Mouse (Mus musculus): ENCODE data around the gene Olfr799. TPM values are rescaled to one million over a fixed set of nuclear protein-coding genes. Genes with fewer than 3 reads are reported as not detected.
A peak's percentile ranks its signal among the peaks of the same experiment; 100 is the strongest.

Olfr799 gene
- not detected in 2 replicates for polyA plus RNA-seq (2014; fragmentation: Nextera tagmentation; extraction: Ambion mirVana)

DNA sequence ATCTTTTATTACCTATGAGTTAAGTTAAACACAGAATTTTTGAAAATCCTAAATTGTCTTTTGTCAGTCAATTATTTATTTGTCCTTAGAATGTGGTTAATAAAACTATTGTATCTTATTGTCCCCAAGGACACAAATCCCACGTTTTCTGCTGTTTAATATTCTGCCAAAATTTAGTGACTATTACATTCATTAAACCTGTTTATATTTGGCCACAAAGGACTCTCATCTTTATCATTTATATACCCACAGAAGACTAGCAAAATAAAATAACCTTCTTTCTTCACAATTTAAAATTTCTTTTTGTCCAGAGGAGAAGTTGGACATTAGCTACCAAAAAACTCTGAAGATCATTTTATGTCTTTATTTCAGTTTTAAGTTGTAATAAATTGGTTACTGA lies at the start of gene Olfr799:
Olfr799 (plus strand) TSS at position 301 of the 400 bp plus-strand sequence.
- no peaks in the 10 kb centered on the region for H3K4me1 ChIP-seq (replicated peaks; ENCODE audit: control insufficient read depth, insufficient read depth, low read length)
- H3K27ac ChIP-seq (ENCODE audit: low read depth, low read length) = no peak within 1 kb of the TSS
- DNase-seq (ENCODE audit: low spot score) (no peak), ATAC-seq (replicated peaks; ENCODE audit: low FRiP score) (no peak)
- H3K36me3 ChIP-seq (ENCODE audit: control insufficient read depth, insufficient read depth, low read length) = no peaks in the 10 kb centered on the region
- H3K4me2 ChIP-seq (ENCODE audit: low read depth, low read length, severe bottlenecking) = no peak within 1 kb of the TSS
- H3K9ac ChIP-seq (ENCODE audit: low read length) = no peak within 1 kb of the TSS
- no peaks in the 10 kb centered on the region for H3K27me3 ChIP-seq (ENCODE audit: control insufficient read depth, insufficient read depth, low read length)
- 39% methylated on average over 1 of the region's 1 CpGs for WGBS
- H3K9me3 ChIP-seq (ENCODE audit: control insufficient read depth, low read length) = no peaks in the 10 kb centered on the region
- H3K4me3 ChIP-seq (ENCODE audit: low read depth, low read length) = no peak within 1 kb of the TSS

DNA sequence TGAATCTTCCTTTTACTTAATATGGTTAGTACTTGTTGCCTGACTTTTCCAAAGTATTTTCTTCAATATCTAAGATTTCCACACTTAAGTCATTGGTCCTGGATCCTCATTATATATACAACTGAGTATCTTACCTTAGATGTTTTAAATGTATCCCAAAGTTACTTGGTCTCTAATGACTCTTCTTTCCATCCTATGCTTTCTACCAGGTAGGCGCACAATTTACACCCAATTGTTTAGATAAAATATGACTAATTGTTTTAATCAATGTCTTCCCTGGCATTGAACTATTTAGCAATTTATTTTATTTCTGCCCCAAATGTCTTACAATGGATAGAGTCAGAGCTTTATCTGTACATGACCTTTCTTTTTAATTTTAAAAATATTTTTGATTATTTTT lies 24.8 kb upstream of the Olfr799 start, which contains the start of gene Olfr796:
Olfr796 (minus strand) TSS at position 101 of the 400 bp plus-strand sequence.
- no peak within 1 kb of the TSS for H3K27ac ChIP-seq (ENCODE audit: low read depth, low read length)
- H3K36me3 ChIP-seq (ENCODE audit: control insufficient read depth, insufficient read depth, low read length) = no peaks in the 10 kb centered on the region
- DNase-seq (ENCODE audit: low spot score) = no peak
- no peak within 1 kb of the TSS for H3K9ac ChIP-seq (ENCODE audit: low read length)
- no peak within 1 kb of the TSS for H3K4me3 ChIP-seq (ENCODE audit: low read depth, low read length)
- no peak for ATAC-seq (replicated peaks; ENCODE audit: low FRiP score)
- no peaks in the 10 kb centered on the region for H3K9me3 ChIP-seq (ENCODE audit: control insufficient read depth, low read length)
- WGBS = 98% methylated on average over 1 of the region's 1 CpGs
- H3K4me2 ChIP-seq (ENCODE audit: low read depth, low read length, severe bottlenecking) = no peak within 1 kb of the TSS
- no peaks in the 10 kb centered on the region for H3K27me3 ChIP-seq (ENCODE audit: control insufficient read depth, insufficient read depth, low read length)
- no peaks in the 10 kb centered on the region for H3K4me1 ChIP-seq (replicated peaks; ENCODE audit: control insufficient read depth, insufficient read depth, low read length)

DNA sequence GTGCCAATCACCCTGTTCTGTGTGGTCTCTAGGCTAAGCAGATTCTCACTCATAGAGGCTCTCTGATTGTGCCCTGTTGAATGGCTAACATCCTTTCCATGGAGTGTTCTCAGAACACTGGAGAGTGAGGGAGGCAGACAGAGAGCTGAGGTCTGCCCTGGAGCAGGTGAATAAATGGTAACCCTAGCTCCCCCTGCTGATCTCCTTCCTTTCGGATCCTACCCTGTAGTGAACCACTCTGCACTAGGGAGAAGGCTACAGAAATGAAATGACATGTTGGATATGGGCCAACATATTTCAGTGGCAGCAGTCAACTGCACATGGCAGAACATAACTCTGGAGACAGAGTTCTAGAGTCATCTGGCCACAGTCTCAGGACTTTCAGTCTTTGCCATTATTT lies 15.6 kb upstream of the Olfr799 start:
- Histone ChIP-seq H3K27ac (ENCODE audit: low read depth, low read length) (no peak overlapping the region), H3K9ac (ENCODE audit: low read length) (no peak overlapping the region), H3K4me3 (ENCODE audit: low read depth, low read length) (no peak overlapping the region), H3K9me3 (ENCODE audit: control insufficient read depth, low read length) (no peaks in the 10 kb centered on the region), H3K36me3 (ENCODE audit: control insufficient read depth, insufficient read depth, low read length) (no peaks in the 10 kb centered on the region), H3K4me2 (ENCODE audit: low read depth, low read length, severe bottlenecking) (no peak overlapping the region), H3K27me3 (ENCODE audit: control insufficient read depth, insufficient read depth, low read length) (no peaks in the 10 kb centered on the region), H3K4me1 (replicated peaks; ENCODE audit: control insufficient read depth, insufficient read depth, low read length) (no peaks in the 10 kb centered on the region)
- peak; percentile 65 for ATAC-seq (replicated peaks; ENCODE audit: low FRiP score)
- no peak for DNase-seq (ENCODE audit: low spot score)
- WGBS = 20% methylated on average over 1 of the region's 1 CpGs

DNA sequence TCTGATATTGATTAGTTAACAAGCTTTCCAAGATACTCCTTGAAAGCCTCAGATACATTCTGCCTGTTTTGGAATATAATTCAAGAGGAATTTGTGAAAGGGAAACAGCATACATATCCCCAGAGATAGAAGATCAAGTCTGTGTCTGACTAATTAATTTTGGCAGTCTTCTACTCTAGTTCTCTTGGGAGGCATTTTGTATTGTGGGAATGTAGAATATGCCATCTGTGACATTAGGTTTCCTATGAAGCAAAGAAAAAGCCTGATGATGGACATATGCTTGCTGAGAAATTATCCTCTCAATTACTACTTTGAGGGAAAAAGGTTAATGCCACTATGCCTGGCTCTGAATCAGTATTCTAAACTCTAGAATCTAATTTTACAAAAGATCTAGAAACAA lies 14.0 kb upstream of the Olfr799 start:
- no peak overlapping the region for H3K9ac ChIP-seq (ENCODE audit: low read length)
- no peak overlapping the region for H3K27ac ChIP-seq (ENCODE audit: low read depth, low read length)
- H3K4me2 ChIP-seq (ENCODE audit: low read depth, low read length, severe bottlenecking) = no peak overlapping the region
- DNase-seq (ENCODE audit: low spot score) = no peak
- H3K9me3 ChIP-seq (ENCODE audit: control insufficient read depth, low read length) = no peaks in the 10 kb centered on the region
- no peaks in the 10 kb centered on the region for H3K4me1 ChIP-seq (replicated peaks; ENCODE audit: control insufficient read depth, insufficient read depth, low read length)
- no peaks in the 10 kb centered on the region for H3K36me3 ChIP-seq (ENCODE audit: control insufficient read depth, insufficient read depth, low read length)
- H3K27me3 ChIP-seq (ENCODE audit: control insufficient read depth, insufficient read depth, low read length) = no peaks in the 10 kb centered on the region
- ATAC-seq (replicated peaks; ENCODE audit: low FRiP score) = no peak
- no peak overlapping the region for H3K4me3 ChIP-seq (ENCODE audit: low read depth, low read length)

DNA sequence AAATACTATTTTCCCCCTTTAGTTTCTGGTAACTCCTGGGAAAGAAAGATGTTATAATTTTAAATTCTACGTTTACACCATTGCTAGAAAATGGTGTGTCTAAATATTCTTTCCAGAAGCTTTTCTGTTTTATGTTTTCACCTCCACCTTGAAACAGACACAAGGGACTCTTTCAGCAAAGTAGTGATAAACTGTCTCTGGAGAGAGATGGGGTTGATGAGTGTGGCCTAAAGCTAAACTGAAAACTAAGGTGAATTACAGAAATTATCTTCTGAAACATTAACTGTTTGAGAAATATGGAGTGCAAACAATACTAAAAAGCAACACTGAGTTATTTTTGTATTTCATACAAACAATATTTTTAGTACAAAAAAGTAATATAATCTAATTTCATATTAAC lies 9.4 kb upstream of the Olfr799 start, which contains the start of gene Olfr798:
Olfr798 (minus strand) TSS at position 101 of the 400 bp plus-strand sequence.
- no peak within 1 kb of the TSS for H3K4me3 ChIP-seq (ENCODE audit: low read depth, low read length)
- H3K4me1 ChIP-seq (replicated peaks; ENCODE audit: control insufficient read depth, insufficient read depth, low read length) = no peaks in the 10 kb centered on the region
- no peak within 1 kb of the TSS for H3K9ac ChIP-seq (ENCODE audit: low read length)
- 90% methylated on average over 1 of the region's 1 CpGs for WGBS
- DNase-seq (ENCODE audit: low spot score) = no peak
- no peak for ATAC-seq (replicated peaks; ENCODE audit: low FRiP score)
- H3K36me3 ChIP-seq (ENCODE audit: control insufficient read depth, insufficient read depth, low read length) = no peaks in the 10 kb centered on the region
- no peak within 1 kb of the TSS for H3K4me2 ChIP-seq (ENCODE audit: low read depth, low read length, severe bottlenecking)
- H3K27me3 ChIP-seq (ENCODE audit: control insufficient read depth, insufficient read depth, low read length) = no peaks in the 10 kb centered on the region
- H3K9me3 ChIP-seq (ENCODE audit: control insufficient read depth, low read length) = no peaks in the 10 kb centered on the region
- H3K27ac ChIP-seq (ENCODE audit: low read depth, low read length) = no peak within 1 kb of the TSS

DNA sequence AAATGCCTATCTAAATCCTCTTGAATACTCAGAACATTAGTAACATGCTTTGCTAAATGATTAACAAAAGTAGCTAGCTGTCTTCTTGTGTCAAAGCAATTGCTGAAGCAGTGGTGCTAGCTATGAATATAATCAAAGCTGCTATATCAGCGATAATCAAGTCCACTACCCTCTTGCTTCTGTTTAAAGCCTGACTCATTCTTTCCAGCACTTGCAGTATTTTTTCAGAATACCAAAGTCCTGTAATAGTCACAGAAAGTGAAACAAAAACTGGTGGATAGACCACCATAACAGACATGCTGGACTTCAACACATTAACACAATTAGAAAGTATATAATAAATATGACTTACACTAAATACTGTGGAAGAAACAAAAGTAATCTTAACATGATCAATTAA lies 14.5 kb downstream of the Olfr799 start:
- H3K4me1 ChIP-seq (replicated peaks; ENCODE audit: control insufficient read depth, insufficient read depth, low read length) = no peaks in the 10 kb centered on the region
- no peak overlapping the region for H3K4me3 ChIP-seq (ENCODE audit: low read depth, low read length)
- ATAC-seq (replicated peaks; ENCODE audit: low FRiP score) (no peak), DNase-seq (ENCODE audit: low spot score) (no peak)
- H3K36me3 ChIP-seq (ENCODE audit: control insufficient read depth, insufficient read depth, low read length) = no peaks in the 10 kb centered on the region
- no peak overlapping the region for H3K27ac ChIP-seq (ENCODE audit: low read depth, low read length)
- no peaks in the 10 kb centered on the region for H3K27me3 ChIP-seq (ENCODE audit: control insufficient read depth, insufficient read depth, low read length)
- no peak overlapping the region for H3K4me2 ChIP-seq (ENCODE audit: low read depth, low read length, severe bottlenecking)
- 89% methylated on average over 1 of the region's 1 CpGs for WGBS
- H3K9ac ChIP-seq (ENCODE audit: low read length) = no peak overlapping the region
- H3K9me3 ChIP-seq (ENCODE audit: control insufficient read depth, low read length) = no peaks in the 10 kb centered on the region

DNA sequence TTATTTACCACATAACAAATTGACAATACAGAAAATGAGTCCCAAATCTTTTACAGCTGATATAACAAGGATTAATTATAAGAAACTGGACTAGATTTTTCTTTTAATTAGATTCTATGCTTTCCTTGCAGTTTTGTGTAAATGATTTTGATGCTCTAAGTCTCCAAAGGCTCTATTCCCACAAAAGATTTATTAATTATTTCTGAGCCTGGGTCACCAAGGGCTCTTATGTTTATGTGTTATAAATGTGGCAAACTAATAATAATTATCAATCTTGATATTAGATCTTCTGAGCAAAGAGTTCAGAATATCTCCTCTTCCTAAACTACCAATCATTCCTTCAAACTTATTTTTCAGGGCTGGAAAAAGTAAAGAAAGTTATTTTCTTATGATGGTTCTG lies 20.1 kb downstream of the Olfr799 start, which contains the start of gene Olfr800:
Olfr800 (plus strand) TSS at position 301 of the 400 bp plus-strand sequence.
- Histone ChIP-seq H3K4me2 (ENCODE audit: low read depth, low read length, severe bottlenecking) (no peak within 1 kb of the TSS), H3K4me1 (replicated peaks; ENCODE audit: control insufficient read depth, insufficient read depth, low read length) (no peaks in the 10 kb centered on the region), H3K36me3 (ENCODE audit: control insufficient read depth, insufficient read depth, low read length) (no peaks in the 10 kb centered on the region), H3K9me3 (ENCODE audit: control insufficient read depth, low read length) (no peaks in the 10 kb centered on the region), H3K27ac (ENCODE audit: low read depth, low read length) (no peak within 1 kb of the TSS), H3K27me3 (ENCODE audit: control insufficient read depth, insufficient read depth, low read length) (no peaks in the 10 kb centered on the region), H3K4me3 (ENCODE audit: low read depth, low read length) (no peak within 1 kb of the TSS), H3K9ac (ENCODE audit: low read length) (no peak within 1 kb of the TSS)
- ATAC-seq (replicated peaks; ENCODE audit: low FRiP score) (no peak), DNase-seq (ENCODE audit: low spot score) (no peak)

DNA sequence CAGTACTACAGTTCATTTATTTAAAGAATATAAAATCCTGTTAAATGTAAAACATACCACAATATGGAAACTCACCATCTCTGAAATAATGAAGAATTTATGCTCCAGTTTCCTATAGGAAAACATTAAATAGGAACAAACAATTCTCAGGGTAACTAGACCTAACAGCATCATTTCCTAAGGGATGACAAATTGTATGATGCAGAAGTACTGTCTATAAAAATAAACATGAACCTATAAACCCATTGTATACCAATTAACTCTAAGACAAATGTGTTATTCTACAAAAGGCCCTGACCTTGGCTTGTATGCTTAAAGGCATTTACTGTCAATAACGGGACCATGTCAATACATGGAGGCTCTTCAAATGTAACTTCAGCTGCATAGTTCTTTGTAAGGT lies 36.5 kb downstream of the Olfr799 start, which contains the start of gene Olfr801:
Olfr801 (minus strand) TSS at position 101 of the 400 bp plus-strand sequence.
- H3K27me3 ChIP-seq (ENCODE audit: control insufficient read depth, insufficient read depth, low read length) = no peaks in the 10 kb centered on the region
- no peak within 1 kb of the TSS for H3K27ac ChIP-seq (ENCODE audit: low read depth, low read length)
- DNase-seq (ENCODE audit: low spot score) (no peak), ATAC-seq (replicated peaks; ENCODE audit: low FRiP score) (no peak)
- H3K4me3 ChIP-seq (ENCODE audit: low read depth, low read length) = no peak within 1 kb of the TSS
- no peak within 1 kb of the TSS for H3K4me2 ChIP-seq (ENCODE audit: low read depth, low read length, severe bottlenecking)
- H3K36me3 ChIP-seq (ENCODE audit: control insufficient read depth, insufficient read depth, low read length) = no peaks in the 10 kb centered on the region
- no peaks in the 10 kb centered on the region for H3K4me1 ChIP-seq (replicated peaks; ENCODE audit: control insufficient read depth, insufficient read depth, low read length)
- 89% methylated on average over 1 of the region's 1 CpGs for WGBS
- no peak within 1 kb of the TSS for H3K9ac ChIP-seq (ENCODE audit: low read length)
- H3K9me3 ChIP-seq (ENCODE audit: control insufficient read depth, low read length) = no peaks in the 10 kb centered on the region

DNA sequence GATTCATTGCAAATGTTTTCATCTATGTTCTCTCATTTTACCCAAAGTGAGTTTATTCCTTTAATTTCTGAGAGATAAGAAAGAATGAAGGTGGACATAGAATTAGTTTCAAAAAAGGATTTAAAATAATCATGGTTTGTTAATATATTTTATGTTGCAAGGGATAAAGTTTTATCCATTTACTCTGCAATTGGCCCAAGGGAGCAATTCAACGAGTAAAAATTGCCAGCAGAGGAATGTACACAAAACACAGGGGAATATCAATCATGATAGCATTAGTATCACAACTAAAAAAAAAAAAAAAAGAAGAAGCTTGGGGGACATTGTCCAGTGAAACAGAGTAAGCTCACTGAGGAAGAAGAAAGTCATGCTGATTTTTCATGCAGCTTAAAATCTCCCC lies 50.8 kb downstream of the Olfr799 start, which contains the start of gene Olfr802:
Olfr802 (minus strand) TSS at position 101 of the 400 bp plus-strand sequence.
- 67% methylated on average over 1 of the region's 1 CpGs for WGBS
- H3K27me3 ChIP-seq (ENCODE audit: control insufficient read depth, insufficient read depth, low read length) = no peaks in the 10 kb centered on the region
- no peaks in the 10 kb centered on the region for H3K4me1 ChIP-seq (replicated peaks; ENCODE audit: control insufficient read depth, insufficient read depth, low read length)
- DNase-seq (ENCODE audit: low spot score) = no peak
- no peak within 1 kb of the TSS for H3K9ac ChIP-seq (ENCODE audit: low read length)
- no peaks in the 10 kb centered on the region for H3K36me3 ChIP-seq (ENCODE audit: control insufficient read depth, insufficient read depth, low read length)
- no peaks in the 10 kb centered on the region for H3K9me3 ChIP-seq (ENCODE audit: control insufficient read depth, low read length)
- no peak within 1 kb of the TSS for H3K4me3 ChIP-seq (ENCODE audit: low read depth, low read length)
- no peak for ATAC-seq (replicated peaks; ENCODE audit: low FRiP score)
- H3K4me2 ChIP-seq (ENCODE audit: low read depth, low read length, severe bottlenecking) = no peak within 1 kb of the TSS
- no peak within 1 kb of the TSS for H3K27ac ChIP-seq (ENCODE audit: low read depth, low read length)
